Mouse (Mus musculus): Measurements from ENCODE around the gene Crhr2. TPM values are rescaled to one million over a fixed set of nuclear protein-coding genes. Genes with fewer than 3 reads are reported as not detected.

Gene Crhr2
- polyA plus RNA-seq, 2 experiments = 0.14 to 0.49 TPM

DNA sequence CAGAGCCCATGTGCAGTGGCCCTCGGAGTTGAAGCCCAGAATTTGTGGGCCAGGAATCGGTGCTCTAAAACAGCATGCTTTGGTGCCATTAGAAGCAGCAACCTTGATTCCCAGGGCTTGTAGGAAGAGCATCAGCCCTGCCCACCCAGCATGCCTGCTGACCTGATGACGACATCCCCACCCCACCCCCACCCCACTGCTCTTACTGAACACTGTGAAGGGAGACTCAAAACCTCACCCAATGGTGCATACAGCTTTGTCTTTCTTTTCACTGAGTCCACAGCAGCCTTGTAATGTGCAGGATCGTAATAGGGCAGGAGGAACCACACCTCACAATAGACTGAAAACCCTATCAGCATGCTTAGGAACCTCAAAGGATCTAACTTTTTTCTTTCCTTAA, 13.3 kb upstream of the Crhr2 start:
- no peak for DNase-seq (ENCODE audit: low spot score)

DNA sequence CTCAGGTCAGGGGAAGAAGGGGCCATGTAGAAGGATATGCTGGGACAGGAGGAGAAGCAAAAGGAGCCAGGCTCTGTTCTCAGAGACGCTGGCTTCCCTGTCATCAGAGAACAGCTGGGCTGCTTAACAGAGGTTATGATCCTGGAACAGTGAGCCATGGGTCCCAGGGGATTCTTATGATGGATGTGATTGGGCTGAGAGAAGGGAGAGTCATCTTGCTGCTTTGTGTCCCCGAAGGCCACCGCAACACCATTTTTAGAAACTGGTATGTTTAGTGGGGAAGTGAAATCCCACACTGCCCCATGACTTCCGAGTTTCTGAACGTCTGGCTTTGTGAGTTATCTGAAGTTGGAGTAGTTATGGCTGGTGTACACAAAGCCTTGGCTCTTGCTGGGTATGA, 12.5 kb upstream of the Crhr2 start:
- no peak overlapping the region for H3K9ac ChIP-seq (ENCODE audit: low read depth, low read length, severe bottlenecking)
- WGBS = 73% methylated on average over 5 of the region's 5 CpGs
- ATAC-seq (ENCODE audit: low FRiP score, low read depth) = no peak
- no peaks in the 10 kb centered on the region for H3K27me3 ChIP-seq (ENCODE audit: control insufficient read depth, insufficient read depth, low read length)
- no peaks in the 10 kb centered on the region for H3K36me3 ChIP-seq (ENCODE audit: control insufficient read depth, insufficient read depth, low read length)
- no peak for DNase-seq (ENCODE audit: low spot score)
- H3K4me2 ChIP-seq (replicated peaks; ENCODE audit: low read depth, low read length, severe bottlenecking) = no peak overlapping the region
- no peak for TF ChIP-seq POLR2A (IDR thresholded peaks at IDR 0.05; ENCODE audit: borderline replicate concordance, extremely low read depth, insufficient read depth, insufficient read length)
- no peaks in the 10 kb centered on the region for H3K4me1 ChIP-seq (ENCODE audit: control insufficient read depth, insufficient read depth, low read length)
- H3K4me3 ChIP-seq (replicated peaks; ENCODE audit: low read length) = no peak overlapping the region
- no peaks in the 10 kb centered on the region for H3K9me3 ChIP-seq (ENCODE audit: control insufficient read depth, low read length)
- no peak overlapping the region for H3K27ac ChIP-seq (replicated peaks; ENCODE audit: low read depth, low read length)

More for the DNA sequence above, 13.3 kb upstream of the Crhr2 start:
- Histone ChIP-seq H3K36me3 (ENCODE audit: control insufficient read depth, insufficient read depth, low read length) (no peaks in the 10 kb centered on the region), H3K4me1 (ENCODE audit: control insufficient read depth, insufficient read depth, low read length) (no peaks in the 10 kb centered on the region), H3K4me2 (replicated peaks; ENCODE audit: low read depth, low read length, severe bottlenecking) (no peak overlapping the region), H3K27ac (replicated peaks; ENCODE audit: low read depth, low read length) (no peak overlapping the region), H3K9ac (ENCODE audit: low read depth, low read length, severe bottlenecking) (no peak overlapping the region), H3K4me3 (replicated peaks; ENCODE audit: low read length) (no peak overlapping the region), H3K27me3 (ENCODE audit: control insufficient read depth, insufficient read depth, low read length) (no peaks in the 10 kb centered on the region), H3K9me3 (ENCODE audit: control insufficient read depth, low read length) (no peaks in the 10 kb centered on the region)
- no peak for TF ChIP-seq POLR2A (IDR thresholded peaks at IDR 0.05; ENCODE audit: borderline replicate concordance, extremely low read depth, insufficient read depth, insufficient read length)
- ATAC-seq (ENCODE audit: low FRiP score, low read depth) = no peak
- 50% methylated on average over 4 of the region's 4 CpGs for WGBS

DNA sequence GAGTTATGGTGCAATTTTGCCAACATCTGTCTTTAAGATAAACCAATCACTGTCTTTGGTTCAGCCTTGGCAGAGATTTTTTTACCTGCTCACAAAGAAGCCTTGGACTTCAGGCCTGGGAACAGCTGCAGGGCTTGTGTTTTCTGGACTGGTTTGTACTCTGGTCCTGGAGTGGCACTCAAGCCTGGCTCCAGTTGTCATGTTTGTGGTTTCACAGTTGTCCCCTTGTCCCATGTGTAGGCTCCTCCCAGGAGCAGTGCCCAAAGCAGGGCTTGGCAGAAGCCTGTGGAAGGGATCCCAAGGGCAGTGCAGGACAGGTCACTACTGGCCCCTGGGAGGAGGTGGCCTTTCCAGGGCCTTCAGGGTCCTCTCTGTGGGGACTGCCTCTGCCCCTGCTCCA, 5.5 kb upstream of the Crhr2 start:
- no peak for TF ChIP-seq POLR2A (IDR thresholded peaks at IDR 0.05; ENCODE audit: borderline replicate concordance, extremely low read depth, insufficient read depth, insufficient read length)
- H3K36me3 ChIP-seq (ENCODE audit: control insufficient read depth, insufficient read depth, low read length) = no peaks in the 10 kb centered on the region
- no peaks in the 10 kb centered on the region for H3K27me3 ChIP-seq (ENCODE audit: control insufficient read depth, insufficient read depth, low read length)
- no peak overlapping the region for H3K27ac ChIP-seq (replicated peaks; ENCODE audit: low read depth, low read length)
- H3K4me3 ChIP-seq (replicated peaks; ENCODE audit: low read length) = no peak overlapping the region
- DNase-seq (ENCODE audit: low spot score) (no peak), ATAC-seq (ENCODE audit: low FRiP score, low read depth) (no peak)
- H3K4me2 ChIP-seq (replicated peaks; ENCODE audit: low read depth, low read length, severe bottlenecking) = no peak overlapping the region
- no peaks in the 10 kb centered on the region for H3K4me1 ChIP-seq (ENCODE audit: control insufficient read depth, insufficient read depth, low read length)
- H3K9me3 ChIP-seq (ENCODE audit: control insufficient read depth, low read length) = no peaks in the 10 kb centered on the region
- no peak overlapping the region for H3K9ac ChIP-seq (ENCODE audit: low read depth, low read length, severe bottlenecking)

DNA sequence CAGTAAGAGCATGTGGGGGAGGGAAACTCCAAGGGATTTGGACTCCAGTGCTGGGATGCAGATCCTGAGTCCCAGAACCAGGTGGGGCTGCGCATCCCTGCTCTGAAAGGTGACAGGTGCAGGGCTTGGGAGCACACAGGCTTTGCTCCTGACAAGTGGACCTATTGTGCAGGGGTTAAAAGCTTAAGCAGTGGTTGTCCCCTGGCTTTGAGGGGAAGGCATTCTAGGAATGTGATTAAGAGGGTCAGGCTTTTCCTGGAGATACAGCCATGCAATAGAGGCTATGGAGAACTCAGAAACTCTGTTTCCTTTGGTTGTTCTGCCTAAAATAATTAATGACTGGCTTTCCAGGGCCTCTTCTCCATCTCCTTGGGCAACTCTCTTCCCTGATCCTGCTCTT, 609 bp upstream of the Crhr2 start:
- H3K4me2 ChIP-seq (replicated peaks; ENCODE audit: low read depth, low read length, severe bottlenecking) = no peak overlapping the region
- no peaks in the 10 kb centered on the region for H3K9me3 ChIP-seq (ENCODE audit: control insufficient read depth, low read length)
- H3K36me3 ChIP-seq (ENCODE audit: control insufficient read depth, insufficient read depth, low read length) = no peaks in the 10 kb centered on the region
- no peak for ATAC-seq (ENCODE audit: low FRiP score, low read depth)
- no peak for TF ChIP-seq POLR2A (IDR thresholded peaks at IDR 0.05; ENCODE audit: borderline replicate concordance, extremely low read depth, insufficient read depth, insufficient read length)
- no peak overlapping the region for H3K4me3 ChIP-seq (replicated peaks; ENCODE audit: low read length)
- no peaks in the 10 kb centered on the region for H3K27me3 ChIP-seq (ENCODE audit: control insufficient read depth, insufficient read depth, low read length)
- DNase-seq (ENCODE audit: low spot score) = no peak
- no peak overlapping the region for H3K27ac ChIP-seq (replicated peaks; ENCODE audit: low read depth, low read length)
- 94% methylated on average over 1 of the region's 1 CpGs for WGBS
- H3K9ac ChIP-seq (ENCODE audit: low read depth, low read length, severe bottlenecking) = no peak overlapping the region
- H3K4me1 ChIP-seq (ENCODE audit: control insufficient read depth, insufficient read depth, low read length) = peaks cover 3% of the 10 kb centered on the region; the same call in 1 of the 2 replicates

DNA sequence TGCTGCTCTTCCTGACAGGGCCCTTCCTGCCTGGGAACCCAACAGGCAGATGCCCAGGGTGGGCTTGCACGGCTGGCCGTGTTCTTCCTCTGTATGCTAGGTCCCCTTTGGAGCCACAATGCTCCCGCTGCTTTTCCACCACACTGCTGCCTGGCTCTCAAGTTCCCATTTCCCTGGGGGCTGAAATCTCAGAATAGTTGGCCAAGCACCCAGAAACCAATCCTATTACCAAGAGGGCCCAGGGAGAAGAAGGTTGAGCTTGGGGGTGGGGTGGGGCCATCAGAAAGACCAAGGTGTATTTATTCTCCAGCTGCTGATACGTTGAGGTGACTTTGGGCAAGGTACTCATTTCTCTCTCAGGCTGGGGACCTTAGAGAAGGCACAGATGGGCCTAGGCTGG, 1.5 kb downstream of the Crhr2 start:
- Histone ChIP-seq H3K4me2 (replicated peaks; ENCODE audit: low read depth, low read length, severe bottlenecking) (no peak overlapping the region), H3K9me3 (ENCODE audit: control insufficient read depth, low read length) (no peaks in the 10 kb centered on the region), H3K27ac (replicated peaks; ENCODE audit: low read depth, low read length) (no peak overlapping the region), H3K27me3 (ENCODE audit: control insufficient read depth, insufficient read depth, low read length) (no peaks in the 10 kb centered on the region), H3K36me3 (ENCODE audit: control insufficient read depth, insufficient read depth, low read length) (no peaks in the 10 kb centered on the region), H3K9ac (ENCODE audit: low read depth, low read length, severe bottlenecking) (no peak overlapping the region), H3K4me3 (replicated peaks; ENCODE audit: low read length) (no peak overlapping the region), H3K4me1 (ENCODE audit: control insufficient read depth, insufficient read depth, low read length) (peaks cover 3% of the 10 kb centered on the region; the same call in 1 of the 2 replicates)
- no peak for DNase-seq (ENCODE audit: low spot score)
- WGBS = 86% methylated on average over 4 of the region's 4 CpGs
- TF ChIP-seq POLR2A (IDR thresholded peaks at IDR 0.05; ENCODE audit: borderline replicate concordance, extremely low read depth, insufficient read depth, insufficient read length) = no peak
- no peak for ATAC-seq (ENCODE audit: low FRiP score, low read depth)

DNA sequence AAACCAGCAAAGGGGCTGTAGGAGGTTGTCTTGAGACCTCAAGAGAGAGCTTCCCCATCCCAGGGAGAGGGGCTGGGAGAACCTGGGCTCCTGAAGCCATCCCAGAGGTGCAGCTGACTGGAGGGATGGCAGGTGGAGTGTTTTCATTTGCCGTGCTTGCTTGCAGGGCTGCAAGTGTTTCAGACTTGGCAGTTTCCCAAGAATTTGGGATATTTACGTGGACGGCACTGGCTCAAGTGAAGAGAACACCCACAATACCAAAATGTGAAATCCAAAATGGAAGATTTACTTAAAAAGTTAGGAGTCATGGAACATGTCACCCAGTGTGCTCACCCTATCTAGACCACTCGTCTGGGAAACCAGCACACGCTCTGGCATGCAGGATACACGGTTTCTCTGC, 2.2 kb downstream of the Crhr2 start:
- TF ChIP-seq POLR2A (IDR thresholded peaks at IDR 0.05; ENCODE audit: borderline replicate concordance, extremely low read depth, insufficient read depth, insufficient read length) = no peak
- Histone ChIP-seq H3K4me1 (ENCODE audit: control insufficient read depth, insufficient read depth, low read length) (peaks cover 3% of the 10 kb centered on the region; the same call in 1 of the 2 replicates), H3K4me3 (replicated peaks; ENCODE audit: low read length) (no peak overlapping the region), H3K9ac (ENCODE audit: low read depth, low read length, severe bottlenecking) (no peak overlapping the region), H3K4me2 (replicated peaks; ENCODE audit: low read depth, low read length, severe bottlenecking) (no peak overlapping the region), H3K27ac (replicated peaks; ENCODE audit: low read depth, low read length) (no peak overlapping the region), H3K9me3 (ENCODE audit: control insufficient read depth, low read length) (no peaks in the 10 kb centered on the region), H3K36me3 (ENCODE audit: control insufficient read depth, insufficient read depth, low read length) (no peaks in the 10 kb centered on the region), H3K27me3 (ENCODE audit: control insufficient read depth, insufficient read depth, low read length) (no peaks in the 10 kb centered on the region)
- WGBS = 28% methylated on average over 6 of the region's 6 CpGs
- DNase-seq (ENCODE audit: low spot score) = no peak
- no peak for ATAC-seq (ENCODE audit: low FRiP score, low read depth)

All from limb, embryonic 14.5 days (tissue).